Mouse (Mus musculus) ES-Bruce4 (cell line): ENCODE data around the gene Ubp1. TPM values are rescaled to one million over a fixed set of nuclear protein-coding genes. Genes with fewer than 3 reads are reported as not detected.

Experiments used
- H3K27ac ChIP-seq: 2 replicates; pipeline ENCODE4 v1.5.1; 2012; ENCODE audit warnings: low read length, inconsistent platforms; ENCODE audit not compliant: insufficient read depth
- H3K27me3 ChIP-seq: 2 replicates; pipeline ENCODE4 v1.6.1; 2012; ENCODE audit warnings: mild to moderate bottlenecking, low read length, inconsistent platforms; ENCODE audit not compliant: control insufficient read depth, poor library complexity, insufficient read depth, severe bottlenecking
- H3K36me3 ChIP-seq: 2 replicates; pipeline ENCODE4 v1.6.1; 2012; ENCODE audit warnings: inconsistent platforms, mild to moderate bottlenecking, low read length, moderate library complexity; ENCODE audit not compliant: control insufficient read depth, poor library complexity, insufficient read depth, severe bottlenecking
- H3K4me1 ChIP-seq: one replicate; pipeline ENCODE4 v1.8.1; 2011; ENCODE audit warnings: low read length; ENCODE audit not compliant: control insufficient read depth, insufficient read depth
- H3K4me3 ChIP-seq: 2 replicates; pipeline ENCODE4 v1.5.1; 2011; ENCODE audit warnings: low read depth, mild to moderate bottlenecking, low read length
- H3K9ac ChIP-seq: 2 replicates; pipeline ENCODE4 v1.6.1; 2012; ENCODE audit warnings: low read depth, mild to moderate bottlenecking, inconsistent platforms; ENCODE audit not compliant: poor library complexity, severe bottlenecking
- H3K9me3 ChIP-seq: replicated peaks from 2 replicates; pipeline ENCODE4 v1.6.1; 2012; ENCODE audit warnings: mild to moderate bottlenecking, low read length, inconsistent platforms; ENCODE audit not compliant: control insufficient read depth, poor library complexity, insufficient read depth, severe bottlenecking
- CTCF ChIP-seq: IDR thresholded peaks from one replicate; pipeline ENCODE4 v1.8.1; 2011; ENCODE audit warnings: low read depth, low read length
- EP300 ChIP-seq: IDR thresholded peaks from 2 replicates; pipeline ENCODE4 v1.6.1; 2011; ENCODE audit warnings: low read depth, low read length; ENCODE audit not compliant: insufficient read depth
- POLR2A ChIP-seq: IDR thresholded peaks from one replicate; pipeline ENCODE4 v1.8.1; 2011; ENCODE audit warnings: low read length; ENCODE audit not compliant: insufficient read depth
- polyA plus RNA-seq: library from polyadenylated mRNA; stranded (reverse); fragments of >200 nt; gene quantifications from 2 replicates; pipeline ENCODE4 v1.2.4, GENCODE M21; 2011; ENCODE audit warnings: low read depth; ENCODE audit not compliant: missing spikeins, insufficient read depth, insufficient read length

The Ubp1 gene
- polyA plus RNA-seq, 1 experiment = 111 TPM

DNA sequence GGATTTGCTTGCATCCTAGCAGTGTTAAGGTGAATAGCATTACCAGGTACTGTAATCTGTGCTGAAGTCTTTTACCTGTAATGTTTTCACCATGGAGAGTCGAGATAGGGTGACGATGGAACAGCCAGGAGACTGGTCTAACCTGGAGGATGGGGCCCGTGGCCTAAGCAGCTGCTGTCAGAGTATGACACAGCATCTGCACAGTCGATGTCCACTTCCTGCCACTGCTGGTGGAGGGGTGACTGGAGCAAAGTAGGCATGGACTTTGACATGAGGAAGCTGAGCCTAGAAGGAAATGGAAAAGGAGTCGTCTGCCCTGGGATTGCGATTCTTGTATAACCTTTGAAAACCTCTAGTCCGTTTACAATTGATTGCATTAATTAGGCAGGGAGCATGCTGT, 47.9 kb downstream of the Ubp1 start:
- no peak for TF ChIP-seq CTCF
- no peak for TF ChIP-seq EP300
- no peak for TF ChIP-seq POLR2A
- no peaks in the 10 kb centered on the region for H3K27me3 ChIP-seq
- no peaks in the 10 kb centered on the region for H3K9me3 ChIP-seq
- H3K4me1 ChIP-seq = no peaks in the 10 kb centered on the region
- no peak overlapping the region for H3K27ac ChIP-seq
- peaks cover 31% of the 10 kb centered on the region for H3K36me3 ChIP-seq
- no peak overlapping the region for H3K4me3 ChIP-seq
- no peak overlapping the region for H3K9ac ChIP-seq

DNA sequence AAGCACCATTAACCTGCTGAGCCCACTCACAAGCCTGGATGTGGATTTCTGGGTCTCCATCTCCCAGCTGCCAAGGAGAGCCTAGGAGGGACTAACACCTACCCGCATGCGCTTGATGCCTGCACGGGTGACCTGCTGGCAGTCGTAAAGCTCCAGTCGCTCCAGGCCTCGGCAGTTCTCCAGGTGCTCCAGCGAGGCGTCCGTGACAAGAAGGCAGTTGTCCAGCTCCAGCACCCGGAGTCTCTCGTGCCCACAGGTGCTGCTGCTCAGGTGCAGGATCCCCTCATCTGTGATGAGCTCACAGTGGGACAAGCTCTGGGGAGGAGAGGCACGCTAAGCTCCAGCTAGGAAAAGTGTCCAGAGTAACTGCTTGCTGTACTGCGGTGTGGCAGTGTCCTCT, 48.6 kb downstream of the Ubp1 start:
- Histone ChIP-seq H3K9me3 (no peaks in the 10 kb centered on the region), H3K9ac (no peak overlapping the region), H3K4me1 (no peaks in the 10 kb centered on the region), H3K36me3 (peaks cover 29% of the 10 kb centered on the region), H3K27me3 (no peaks in the 10 kb centered on the region), H3K4me3 (no peak overlapping the region), H3K27ac (no peak overlapping the region)
- TF ChIP-seq POLR2A = no peak

DNA sequence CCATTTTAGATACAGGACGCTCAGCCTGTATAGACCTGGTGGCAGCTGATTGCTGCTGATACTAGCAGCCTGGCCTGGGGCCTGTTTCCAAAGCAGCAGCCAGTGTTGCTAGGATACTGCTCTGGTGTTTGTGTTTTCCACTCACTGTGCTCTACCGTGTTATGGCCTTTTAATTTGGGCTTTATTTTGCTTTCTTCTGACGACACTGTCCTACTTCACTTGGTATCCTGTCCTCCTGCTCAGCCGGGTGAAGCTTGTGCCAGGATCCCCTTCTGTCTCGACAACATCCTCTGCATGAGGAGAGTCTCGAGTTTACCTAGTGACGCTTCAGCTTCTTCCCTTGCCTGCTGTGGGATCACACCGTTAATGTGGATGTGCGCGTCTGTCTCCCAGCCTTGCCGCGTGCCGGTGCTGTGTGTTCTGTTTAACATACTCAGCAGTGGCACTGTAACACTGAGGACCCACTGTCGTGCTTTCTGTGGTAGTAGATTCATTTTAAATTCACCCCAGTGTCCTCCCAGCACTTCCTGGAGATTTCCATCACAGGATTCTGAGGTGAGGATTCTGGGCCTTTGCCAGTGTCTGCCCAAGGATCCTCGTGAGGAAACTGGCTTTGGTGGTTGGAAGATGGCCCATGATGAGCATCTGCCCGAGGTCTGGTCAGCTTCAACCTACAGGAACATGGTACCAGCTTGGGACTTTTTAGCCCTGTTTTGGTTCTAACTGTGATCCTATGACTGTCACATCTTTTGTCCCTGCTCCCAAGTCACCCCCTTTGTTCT, 50.6 kb downstream of the Ubp1 start:
- TF ChIP-seq CTCF = no peak
- TF ChIP-seq EP300 = no peak
- TF ChIP-seq POLR2A = no peak
- no peak overlapping the region for H3K9ac ChIP-seq
- no peaks in the 10 kb centered on the region for H3K27me3 ChIP-seq
- H3K36me3 ChIP-seq = peaks cover 13% of the 10 kb centered on the region
- no peak overlapping the region for H3K4me3 ChIP-seq
- no peak overlapping the region for H3K27ac ChIP-seq
- no peaks in the 10 kb centered on the region for H3K9me3 ChIP-seq
- no peaks in the 10 kb centered on the region for H3K4me1 ChIP-seq

DNA sequence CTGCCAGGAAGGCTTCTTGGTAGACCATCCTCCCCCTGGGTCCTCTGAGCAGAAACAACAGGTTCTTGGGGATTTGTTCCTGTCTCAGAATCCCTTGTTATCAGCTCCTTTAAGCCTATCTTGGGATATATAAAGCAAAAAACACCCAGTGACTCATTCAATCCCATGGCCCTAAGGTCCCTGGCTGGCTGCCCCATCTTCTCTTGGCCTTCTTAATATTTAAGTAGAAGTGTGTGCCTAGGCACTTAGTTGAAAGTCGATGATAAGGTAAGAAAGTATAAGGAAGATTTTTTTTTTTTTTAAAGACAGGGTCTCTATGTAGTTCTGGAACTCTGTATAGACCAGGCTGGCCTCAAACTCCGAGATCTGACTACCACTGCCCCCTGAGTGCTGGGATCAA, 51.7 kb downstream of the Ubp1 start:
- Histone ChIP-seq H3K4me1 (no peaks in the 10 kb centered on the region), H3K36me3 (peaks cover 3% of the 10 kb centered on the region; the same call in 1 of the 2 replicates), H3K9me3 (no peaks in the 10 kb centered on the region), H3K4me3 (no peak overlapping the region), H3K9ac (no peak overlapping the region), H3K27me3 (no peaks in the 10 kb centered on the region), H3K27ac (no peak overlapping the region)
- TF ChIP-seq POLR2A (no peak), CTCF (no peak), EP300 (no peak)

DNA sequence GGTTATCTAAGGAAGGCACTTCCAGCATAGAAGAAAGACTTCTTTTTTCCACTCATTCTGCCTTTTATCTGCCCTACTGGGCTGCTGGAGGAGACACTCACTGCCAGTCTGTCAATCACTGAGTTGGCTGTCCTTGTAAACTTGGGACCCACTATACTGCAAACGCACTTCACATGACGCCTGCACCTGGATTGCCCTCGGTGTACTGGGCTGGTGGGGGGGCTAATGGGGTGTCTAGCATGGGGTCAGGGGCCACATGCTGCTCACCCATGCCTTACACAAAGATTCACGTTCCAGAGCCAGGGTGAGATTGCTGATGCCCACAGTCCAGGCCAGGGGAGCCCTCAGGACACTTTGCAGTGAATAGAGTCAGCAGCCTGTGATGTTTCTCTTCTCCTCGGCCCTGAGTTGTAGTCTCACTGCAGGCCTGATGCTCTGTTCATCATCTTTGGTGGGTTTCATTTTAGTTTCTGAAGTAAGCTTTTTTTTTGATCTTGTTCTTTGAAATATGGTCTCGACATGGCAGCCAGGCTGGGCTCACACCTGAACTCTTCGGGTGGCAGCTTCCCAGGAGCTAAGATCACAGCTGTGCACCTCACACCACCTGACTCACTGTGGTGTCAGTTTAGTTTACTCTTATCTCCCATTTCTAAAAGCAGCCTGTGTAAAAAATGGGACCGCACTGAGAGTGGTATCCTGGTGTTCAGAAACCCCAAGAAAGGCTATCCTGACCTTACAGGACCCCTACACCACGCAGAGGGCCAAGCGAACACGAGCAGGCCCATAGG, 52.3 kb downstream of the Ubp1 start:
- no peak for TF ChIP-seq POLR2A
- no peak for TF ChIP-seq CTCF
- Histone ChIP-seq H3K4me3 (no peak overlapping the region), H3K9ac (no peak overlapping the region), H3K9me3 (no peaks in the 10 kb centered on the region), H3K4me1 (no peaks in the 10 kb centered on the region), H3K27me3 (no peaks in the 10 kb centered on the region), H3K27ac (no peak overlapping the region), H3K36me3 (peaks cover 3% of the 10 kb centered on the region; the same call in 1 of the 2 replicates)

DNA sequence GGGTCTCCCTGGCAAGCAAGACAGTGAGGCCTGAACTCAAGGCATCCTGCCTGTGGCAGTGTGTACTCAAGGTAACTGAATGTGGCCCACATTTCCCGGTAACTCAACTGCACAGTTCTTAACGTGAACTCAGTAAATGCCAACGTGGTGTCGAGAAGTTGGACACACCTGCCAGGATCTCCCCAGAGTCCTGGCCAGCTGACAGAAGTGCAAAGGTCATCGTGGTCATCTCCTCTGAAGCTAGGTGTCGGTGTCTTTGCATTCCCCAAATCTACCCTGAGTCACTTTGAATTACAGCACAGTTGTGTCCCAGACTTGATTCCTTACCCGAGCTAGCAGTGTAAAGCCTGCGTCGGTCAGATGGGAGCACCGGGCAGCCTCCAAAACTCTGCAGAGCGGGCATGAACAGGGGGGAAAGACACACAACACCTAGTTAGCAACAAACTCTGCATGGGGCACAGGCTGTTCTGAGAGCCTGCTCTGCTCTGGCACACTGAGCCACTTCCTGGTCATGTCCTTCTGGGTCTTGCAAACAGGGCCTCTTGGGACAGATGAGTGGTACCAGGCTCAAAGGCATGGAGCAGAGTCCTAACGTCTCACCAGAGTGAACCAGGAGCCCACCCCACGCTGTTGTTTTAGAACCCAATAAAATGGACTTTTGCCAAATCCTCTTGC, 54.3 kb downstream of the Ubp1 start:
- no peak overlapping the region for H3K9ac ChIP-seq
- no peak overlapping the region for H3K4me3 ChIP-seq
- TF ChIP-seq CTCF = no peak
- TF ChIP-seq EP300 = no peak
- no peak for TF ChIP-seq POLR2A
- no peaks in the 10 kb centered on the region for H3K36me3 ChIP-seq
- H3K27me3 ChIP-seq = no peaks in the 10 kb centered on the region
- H3K27ac ChIP-seq = no peak overlapping the region
- peaks cover 1% of the 10 kb centered on the region for H3K4me1 ChIP-seq
- H3K9me3 ChIP-seq = no peaks in the 10 kb centered on the region
